Mouse (Mus musculus): Measurements from ENCODE around the gene Disc1.

Gene Disc1

DNA sequence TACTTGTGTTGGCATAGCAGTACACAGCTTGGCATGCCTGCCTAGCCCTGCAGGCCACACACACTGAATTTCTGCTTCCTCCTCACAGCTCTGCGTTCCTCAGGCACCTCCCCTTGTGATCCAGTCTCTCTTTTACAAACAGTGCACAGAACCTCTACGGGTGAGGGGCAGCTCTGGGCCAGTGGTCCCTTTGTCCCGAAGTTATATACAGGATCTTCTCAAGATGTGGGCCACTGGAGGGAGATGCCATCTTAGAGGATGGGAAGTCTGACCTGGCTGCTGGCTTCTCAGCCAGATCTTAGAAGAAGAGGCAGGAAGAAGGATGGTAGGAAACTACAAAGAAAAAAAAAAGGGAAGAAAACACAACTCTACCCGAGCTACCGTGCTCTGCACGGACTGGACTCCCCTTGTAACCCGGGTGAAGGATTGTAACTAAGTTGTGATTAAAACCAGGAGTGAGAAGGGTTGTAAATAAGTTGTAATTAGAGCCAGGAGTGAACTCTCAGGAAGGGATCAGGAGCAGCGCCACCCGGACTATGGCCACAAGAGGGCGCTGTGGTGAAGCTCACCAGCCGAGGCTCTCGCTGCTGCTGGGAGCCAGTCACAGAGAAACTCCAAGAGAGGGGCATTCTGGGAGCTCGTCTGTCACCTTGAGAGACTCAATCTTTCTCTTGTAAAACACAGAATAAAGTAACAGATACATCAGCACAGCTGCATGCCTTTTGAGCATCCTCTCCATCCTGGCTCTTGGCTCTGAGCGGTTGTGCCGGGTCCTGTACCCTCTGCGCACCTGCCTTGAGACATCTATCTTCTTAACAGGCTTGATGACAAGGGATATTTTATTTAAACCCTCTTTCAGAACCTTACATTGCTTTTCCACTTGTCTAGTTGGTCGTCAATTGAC, 129.8 kb downstream of the Disc1 start:
- peak; percentile 91 for DNase-seq (ENCODE audit: low spot score)

DNA sequence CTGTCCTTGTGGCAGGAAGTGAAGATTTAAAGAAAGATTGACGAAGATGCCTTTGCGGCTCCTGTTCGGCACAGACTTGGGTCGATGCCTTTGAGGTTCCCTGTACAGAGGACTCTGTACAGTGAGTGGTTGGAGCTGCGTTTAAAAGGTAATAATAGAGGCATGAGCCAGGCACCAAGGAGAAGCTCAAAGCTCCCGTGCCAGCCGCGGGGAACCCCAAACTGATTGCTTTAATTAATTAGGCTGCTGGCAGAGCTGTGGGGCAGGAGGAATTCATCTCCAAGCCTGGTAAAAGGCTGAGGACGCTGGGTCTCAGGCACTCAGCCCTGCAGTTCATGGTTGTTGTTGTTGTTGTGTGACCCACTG, 130.4 kb downstream of the Disc1 start:
- no peak for DNase-seq (ENCODE audit: low spot score)

DNA sequence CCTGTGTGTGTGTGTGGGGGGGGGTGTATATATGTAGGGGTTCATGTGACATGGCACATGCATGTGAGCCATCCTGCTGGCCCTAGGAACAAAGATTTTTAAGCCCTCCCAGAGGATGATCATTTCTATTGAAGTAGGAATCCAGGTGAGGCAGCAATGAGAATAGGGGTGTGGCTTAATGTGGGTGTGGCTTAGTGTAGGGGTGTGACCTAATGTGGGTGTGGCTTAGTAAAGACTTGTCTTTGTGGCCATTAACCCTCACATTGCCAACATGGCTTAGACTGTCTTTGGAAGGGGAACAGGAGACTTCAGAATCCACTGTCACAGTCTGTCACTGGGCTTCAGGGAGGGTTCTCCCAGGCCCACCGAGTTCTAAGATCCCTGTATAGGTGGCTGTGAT, 130.9 kb downstream of the Disc1 start:
- DNase-seq (ENCODE audit: low spot score), result no peak

DNA sequence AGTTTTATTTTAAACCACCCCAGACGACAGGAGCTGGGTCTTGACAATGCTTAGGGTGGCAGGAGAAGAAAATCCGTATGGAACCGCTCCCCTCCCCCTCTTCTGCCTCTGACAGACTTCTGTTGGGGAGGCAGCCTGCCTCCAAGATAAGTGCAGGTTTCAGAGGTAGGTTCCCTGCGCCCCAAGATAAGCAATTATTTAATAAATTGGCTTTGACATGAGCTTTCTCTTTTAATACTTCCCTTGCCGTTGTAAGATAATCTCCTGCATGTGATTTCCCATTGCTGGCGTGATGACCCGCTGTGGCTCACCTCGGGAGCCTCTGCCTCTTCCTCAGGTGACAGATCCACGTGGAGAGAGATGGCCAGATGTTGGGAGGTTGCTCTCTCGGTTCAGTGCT, 133.0 kb downstream of the Disc1 start:
- DNase-seq (ENCODE audit: low spot score), result no peak

DNA sequence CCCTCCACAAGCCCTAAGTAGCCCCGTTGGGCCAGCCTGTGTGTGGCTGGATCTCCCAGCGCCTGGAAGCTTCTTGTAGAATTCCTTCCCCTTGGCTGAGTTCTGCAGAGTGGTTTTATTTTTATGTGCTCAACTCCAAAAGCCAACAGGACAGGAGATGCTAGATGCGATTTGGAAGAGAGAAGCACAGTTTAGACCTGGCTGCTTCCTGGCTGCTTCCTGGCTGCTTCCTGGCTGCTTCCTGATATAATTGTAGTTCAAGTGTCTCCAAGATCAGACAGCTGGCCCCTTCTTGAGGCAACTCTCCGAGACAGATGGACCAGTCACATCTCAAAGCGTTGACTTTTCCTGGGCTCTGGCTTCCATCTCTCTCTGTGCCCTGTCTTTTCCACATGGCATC, 139.7 kb downstream of the Disc1 start:
- DNase-seq (ENCODE audit: low spot score), result no peak

DNA sequence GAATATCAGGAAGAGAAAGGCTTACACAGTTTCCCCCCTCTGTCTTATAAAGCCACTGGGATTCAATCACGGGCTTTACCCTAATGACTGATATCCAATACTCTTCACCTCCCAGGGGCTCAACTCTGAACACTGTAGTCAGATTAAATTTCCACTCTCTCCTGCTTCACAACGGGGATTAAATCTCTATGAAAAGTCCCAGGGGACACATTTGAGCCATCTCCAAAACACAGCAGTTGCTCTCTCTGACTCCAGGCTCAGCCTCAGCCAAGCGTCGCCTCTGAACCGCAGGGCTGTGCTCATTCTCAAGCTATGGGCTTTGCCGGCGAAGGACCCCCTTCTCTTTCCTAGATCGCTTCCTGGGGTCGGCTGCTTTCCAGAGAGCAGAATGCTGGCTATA, 141.1 kb downstream of the Disc1 start:
- peak; percentile 34 for DNase-seq (ENCODE audit: low spot score)

DNA sequence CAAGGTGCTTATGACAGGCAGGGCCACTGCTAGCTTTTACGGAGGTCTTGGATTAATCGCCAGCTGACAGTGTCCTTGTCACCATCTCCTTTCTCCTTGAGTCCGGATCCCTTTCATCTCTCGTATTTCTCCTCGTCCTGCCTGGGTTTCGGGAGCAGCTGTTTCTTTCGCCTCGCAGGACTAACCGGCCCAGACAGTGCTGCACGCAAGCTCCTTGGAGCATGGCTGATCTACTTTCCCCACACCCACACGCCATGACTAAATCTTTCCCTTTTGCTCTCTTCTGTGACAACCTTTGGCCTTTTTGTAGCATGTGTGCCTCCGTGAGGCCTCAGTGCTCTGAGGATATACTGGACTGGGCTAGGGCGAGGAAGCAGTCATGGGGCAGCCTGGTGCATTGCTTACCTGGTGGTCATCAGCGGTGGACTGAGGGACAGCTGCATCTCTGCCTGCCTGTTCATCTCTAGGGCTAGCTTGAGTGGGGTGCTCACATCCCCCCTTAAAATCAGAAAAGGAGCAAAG, 142.6 kb downstream of the Disc1 start:
- no peak for DNase-seq (ENCODE audit: low spot score)

DNA sequence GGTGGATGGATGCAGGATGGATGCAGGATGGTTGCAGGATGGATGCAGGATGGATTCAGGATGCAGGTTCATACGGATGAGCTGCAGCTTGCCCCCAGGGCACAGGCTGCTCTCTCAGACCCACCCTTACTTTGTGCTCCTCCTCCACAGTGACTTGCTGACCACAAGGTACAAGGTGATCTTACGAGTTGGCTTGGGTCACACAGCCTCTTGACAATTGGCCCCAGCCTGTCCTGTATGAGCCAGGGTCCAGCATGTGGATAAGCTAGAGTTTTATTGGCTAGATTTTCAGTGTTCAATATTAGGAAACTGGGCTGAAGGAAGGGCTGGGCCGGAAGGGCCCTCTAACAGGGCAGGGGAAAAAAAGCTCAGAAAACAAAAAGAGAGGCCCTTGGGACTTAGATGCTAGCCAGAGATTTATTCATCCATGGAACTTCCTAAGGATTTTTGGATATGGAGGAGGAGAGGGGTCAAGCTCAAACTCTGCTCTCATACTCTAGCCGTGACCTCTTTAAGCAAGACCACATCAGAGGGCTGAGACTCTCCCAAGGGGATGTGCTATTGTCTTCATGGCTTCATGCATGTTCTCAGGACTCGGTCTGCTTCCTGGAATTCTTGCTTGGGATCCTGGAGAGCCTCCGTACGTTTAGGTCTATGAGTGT, 143.5 kb downstream of the Disc1 start:
- DNase-seq (ENCODE audit: low spot score), result no peak

DNA sequence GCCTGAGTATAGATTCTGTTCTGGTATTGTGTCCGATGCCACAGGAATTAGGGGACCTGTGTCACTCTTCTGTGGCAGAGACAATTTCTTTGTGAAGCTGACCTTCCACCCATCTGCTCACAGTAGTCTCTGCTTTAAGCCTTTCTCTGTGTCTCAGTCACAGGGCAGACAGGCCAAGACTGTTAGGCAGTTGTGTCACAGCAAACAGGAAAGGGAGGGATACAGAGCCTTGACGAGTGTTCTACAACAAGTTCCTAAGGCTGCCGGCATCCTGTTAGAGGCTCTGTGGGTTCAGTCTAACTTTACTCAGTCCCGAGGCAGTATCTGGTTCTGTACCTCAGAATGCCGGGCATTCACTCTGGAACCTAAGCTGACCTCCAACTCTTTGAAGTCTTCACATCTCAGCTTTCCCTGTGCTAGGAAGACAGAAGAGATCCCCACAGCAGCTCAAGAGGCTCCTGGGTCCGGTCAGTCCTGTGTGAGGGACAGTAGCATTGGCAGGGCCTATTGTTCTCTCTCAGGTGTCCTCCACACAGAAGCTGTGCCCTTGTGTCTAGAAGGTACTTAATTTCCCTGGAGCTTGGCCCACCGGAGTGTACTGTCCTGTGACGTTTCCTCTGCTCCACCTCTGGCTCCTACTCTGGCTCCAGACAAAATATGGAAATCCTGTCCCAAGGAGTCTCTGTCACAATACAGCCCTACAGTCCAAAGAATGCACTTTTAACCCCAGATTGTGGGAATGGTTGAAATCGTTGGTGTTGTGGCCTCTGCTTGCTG, 144.6 kb downstream of the Disc1 start:
- no peak for DNase-seq (ENCODE audit: low spot score)

DNA sequence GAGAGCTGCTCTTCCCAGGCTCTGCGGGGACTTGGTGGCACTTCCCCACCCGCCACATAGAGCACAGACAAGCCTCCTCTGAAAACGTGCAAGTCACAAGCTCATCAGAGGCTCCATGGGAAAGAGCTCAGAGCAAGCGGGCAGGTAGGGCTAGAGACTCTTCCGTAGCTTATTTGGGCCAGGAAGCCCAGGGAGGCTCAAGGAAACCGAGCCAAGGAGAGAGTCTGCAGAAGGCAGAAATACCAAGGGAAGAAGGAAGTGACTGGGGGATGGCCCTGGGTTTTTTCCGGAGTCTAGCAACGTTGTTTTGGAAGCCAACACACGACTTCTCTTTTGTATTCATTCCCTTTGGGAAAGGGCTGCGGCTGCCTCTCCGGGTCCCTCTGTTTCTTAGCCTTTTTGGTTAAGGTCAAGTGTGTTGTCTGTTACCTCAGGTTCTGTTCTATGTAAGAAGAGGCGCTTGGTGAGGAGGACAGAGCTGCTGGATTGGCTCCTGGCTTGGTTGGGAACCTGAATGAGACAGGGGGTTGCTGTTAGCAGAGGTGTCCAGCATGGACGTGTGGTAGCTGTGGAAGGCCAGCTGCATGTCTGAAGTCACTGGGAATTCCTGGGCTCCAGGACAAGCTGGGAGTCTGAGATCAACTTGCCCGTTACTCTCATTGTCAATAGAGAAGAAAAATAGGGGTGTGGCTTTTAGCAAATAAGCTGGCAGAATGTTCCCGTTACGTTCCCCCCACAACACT, 145.4 kb downstream of the Disc1 start:
- no peak for DNase-seq (ENCODE audit: low spot score)

DNA sequence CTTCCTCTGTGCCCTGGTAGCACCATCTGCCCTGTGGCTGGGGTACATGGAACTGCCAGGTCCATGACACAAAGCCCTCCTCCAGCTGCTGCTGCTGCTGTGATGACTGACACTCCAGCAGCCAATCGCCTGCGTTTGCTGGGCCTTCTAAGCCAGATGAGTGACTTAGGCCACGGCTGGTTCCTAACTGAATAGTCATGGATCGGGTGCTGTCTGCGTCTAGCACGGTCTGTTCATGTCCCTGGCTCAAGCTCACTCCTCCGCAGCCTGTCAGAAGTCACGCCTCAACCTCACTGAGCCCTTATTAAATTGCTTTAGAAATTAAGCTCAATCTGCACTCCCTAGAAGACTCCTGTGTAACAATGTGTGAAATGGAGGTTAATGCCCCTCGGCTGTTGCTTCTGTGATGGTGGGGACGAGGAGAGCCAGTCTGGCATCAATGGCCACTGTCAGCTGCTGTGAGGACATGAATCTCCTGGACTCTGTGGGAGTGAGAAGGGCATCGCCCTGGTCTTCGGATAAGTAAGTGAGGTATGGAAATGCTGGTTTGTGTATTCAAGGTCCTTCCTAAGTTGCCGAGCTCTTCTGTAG, 146.4 kb downstream of the Disc1 start:
- no peak for DNase-seq (ENCODE audit: low spot score)

DNA sequence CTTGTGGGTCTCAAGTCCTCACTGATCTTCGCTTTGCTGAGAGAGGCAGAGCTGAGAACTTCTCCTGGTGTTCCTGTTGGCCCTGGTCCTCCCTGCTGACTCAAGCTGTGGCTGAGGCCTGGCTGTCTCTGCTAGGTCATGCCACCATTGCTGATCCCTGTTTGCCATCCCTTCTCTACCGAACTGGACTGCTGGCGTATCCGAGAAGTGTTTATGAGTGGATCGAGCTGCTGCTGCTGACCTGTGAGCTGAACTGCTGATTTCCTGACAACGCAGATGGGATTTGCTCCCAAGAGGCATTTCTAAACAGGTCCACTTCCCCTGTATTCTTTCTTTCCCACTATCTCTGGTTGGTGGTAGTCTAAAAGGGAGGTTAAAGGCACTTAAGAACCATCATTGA, 147.7 kb downstream of the Disc1 start:
- DNase-seq (ENCODE audit: low spot score), result no peak

DNA sequence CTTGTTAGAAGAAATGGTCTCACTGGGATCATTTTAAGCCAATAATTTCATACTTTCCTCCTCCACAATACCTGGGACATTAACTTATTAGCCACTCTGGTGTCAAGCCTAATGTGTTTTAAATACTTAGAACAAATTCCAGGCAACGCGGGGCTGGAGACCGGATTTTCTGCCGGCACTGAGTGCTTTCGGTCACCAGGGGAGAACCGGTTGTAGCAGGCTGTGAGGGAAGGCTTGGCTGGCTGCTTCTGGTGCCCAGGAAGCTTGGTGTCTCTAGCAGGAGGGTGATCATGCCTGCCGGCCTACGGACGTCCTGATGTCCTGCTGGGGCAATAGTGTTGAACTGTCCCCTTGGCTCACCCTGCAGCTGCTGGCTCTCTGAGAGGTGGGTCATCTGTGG, 149.0 kb downstream of the Disc1 start:
- no peak for DNase-seq (ENCODE audit: low spot score)

DNA sequence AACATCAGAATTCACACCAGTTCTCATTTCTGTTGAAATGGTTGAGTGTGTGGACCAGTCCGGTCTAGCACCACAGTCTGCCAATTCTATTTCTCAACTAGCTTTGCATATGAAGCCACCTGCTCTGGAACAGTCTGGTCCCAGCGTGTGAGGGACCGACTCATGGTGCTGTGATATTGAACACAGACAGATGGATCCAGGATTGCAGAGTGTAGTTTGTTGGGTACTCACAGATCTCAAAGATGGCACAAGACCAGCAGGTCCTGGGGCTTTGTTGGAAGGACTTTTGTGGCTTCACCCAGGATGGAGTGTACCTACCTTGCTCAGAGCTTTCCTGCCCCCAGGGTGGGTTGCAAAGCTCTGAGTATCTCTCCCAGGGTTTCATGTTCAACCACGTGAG, 151.6 kb downstream of the Disc1 start:
- no peak for DNase-seq (ENCODE audit: low spot score)

DNA sequence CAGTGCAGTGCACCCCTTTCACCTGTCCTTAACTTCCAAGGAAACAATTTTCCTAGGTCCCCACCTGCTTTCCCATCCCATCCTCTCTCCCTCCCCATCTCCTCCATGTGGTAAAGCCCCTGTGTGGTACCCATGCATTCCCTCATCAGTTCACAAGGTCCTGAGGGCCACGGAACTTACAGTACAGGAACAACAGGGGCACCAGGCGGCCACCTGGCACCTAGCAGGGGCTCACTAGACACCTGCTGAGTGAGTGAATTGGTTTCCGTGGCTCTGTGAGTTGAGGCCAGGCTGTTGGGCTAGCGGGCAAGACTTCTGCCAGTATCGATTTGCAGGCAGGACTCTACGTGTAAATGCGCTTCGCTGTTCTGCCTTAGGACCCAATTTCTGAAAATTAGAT, 152.4 kb downstream of the Disc1 start:
- DNase-seq (ENCODE audit: low spot score), result no peak

DNA sequence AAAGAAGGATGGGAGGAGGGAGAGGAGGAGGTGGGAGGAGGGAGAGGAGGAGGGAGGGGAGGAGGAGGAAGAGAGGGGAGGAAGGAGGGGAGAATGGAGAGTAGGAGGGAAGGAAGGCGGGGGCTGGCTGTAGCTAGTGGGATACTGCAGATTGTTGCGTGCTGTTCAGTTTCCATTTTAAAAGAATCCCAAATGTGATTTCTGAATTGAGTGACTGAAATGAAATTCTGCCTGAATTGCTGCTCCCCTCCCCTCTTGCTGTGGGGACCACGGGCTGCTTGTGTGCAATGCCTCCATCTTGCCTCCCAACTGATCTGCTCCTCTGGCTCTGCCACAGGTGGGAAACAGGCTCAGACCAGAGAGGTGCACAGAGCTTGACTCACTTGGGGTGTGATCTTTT, 153.0 kb downstream of the Disc1 start:
- no peak for DNase-seq (ENCODE audit: low spot score)

DNA sequence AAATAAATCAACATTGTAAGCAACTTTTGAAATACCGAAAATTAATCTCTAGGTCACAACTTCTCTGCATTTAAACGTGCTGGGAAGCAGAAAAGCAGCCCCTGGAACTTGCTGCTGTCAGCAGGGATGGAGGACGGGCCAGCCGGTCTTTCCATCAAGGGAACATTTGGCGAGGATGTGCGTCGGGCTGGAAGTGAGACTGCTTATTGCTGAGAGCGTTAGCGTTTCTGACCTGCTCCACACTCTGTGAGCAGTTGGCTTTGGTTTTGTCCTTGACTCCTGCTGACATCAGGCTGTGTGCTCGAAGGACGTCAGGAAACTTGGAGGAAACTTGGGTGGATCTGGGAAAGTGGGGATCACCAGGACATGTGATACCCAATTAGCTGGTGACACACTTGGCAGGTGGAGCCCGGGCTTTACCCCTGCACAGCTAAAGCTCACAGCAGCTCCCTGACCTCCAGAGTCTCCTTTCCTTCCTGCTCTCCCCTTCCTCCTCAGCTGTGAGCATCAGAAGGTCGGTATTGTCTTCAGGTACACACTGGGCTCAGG, 158.7 kb downstream of the Disc1 start:
- DNase-seq (ENCODE audit: low spot score), result no peak

DNA sequence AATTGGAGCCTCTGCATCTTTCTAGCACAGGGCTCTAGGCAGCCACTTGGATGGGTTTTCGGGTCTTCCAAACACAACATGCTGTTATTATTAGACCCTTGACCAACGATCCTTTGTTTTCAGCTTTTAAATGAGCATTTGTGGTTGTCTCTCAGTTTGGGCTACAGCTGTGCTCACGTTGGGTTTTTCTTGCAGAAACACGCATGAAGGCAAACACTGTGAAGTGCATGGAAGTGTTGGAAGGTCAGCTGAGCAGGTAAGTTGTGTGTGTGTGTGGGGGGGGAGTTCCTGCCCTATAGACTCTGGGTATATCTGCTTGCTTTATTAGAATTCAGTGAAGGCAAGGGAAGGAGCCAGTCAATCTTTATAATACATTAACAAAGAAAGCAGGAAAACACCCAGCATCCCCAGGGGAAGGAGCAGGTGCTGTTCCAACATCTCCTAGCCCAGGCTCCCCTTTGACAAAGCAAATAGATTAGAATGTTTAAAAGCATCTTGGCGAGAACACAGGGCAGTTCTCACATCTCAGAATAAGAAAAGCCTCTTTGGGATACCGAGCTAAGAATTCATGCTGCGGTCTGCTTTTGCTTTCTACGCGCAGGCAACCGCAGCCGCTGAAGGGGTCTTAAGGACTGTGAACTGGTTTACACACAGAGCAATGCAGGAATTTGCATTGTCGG, 164.0 kb downstream of the Disc1 start:
- peak; percentile 59 for DNase-seq (ENCODE audit: low spot score)

DNA sequence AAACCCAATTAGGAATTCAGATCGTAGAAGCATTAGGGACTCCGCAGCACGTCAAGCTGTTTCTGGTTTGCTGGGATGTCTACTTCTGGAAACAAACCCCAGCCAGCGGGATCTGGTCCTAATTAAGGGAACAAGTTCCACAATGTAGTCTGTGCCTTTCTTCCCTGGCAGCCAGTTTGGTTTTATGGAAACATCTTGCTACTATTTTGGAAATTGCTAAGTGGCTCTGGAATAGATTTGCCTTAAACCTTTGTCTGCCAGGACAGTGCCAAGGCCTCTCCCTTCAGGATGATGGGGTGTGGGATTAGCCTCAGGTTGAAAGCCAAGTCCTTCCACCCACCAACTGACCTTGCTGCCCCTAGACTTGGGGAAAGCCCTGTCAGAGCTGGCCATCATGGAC, 164.7 kb downstream of the Disc1 start:
- peak; percentile 81 for DNase-seq (ENCODE audit: low spot score)

DNA sequence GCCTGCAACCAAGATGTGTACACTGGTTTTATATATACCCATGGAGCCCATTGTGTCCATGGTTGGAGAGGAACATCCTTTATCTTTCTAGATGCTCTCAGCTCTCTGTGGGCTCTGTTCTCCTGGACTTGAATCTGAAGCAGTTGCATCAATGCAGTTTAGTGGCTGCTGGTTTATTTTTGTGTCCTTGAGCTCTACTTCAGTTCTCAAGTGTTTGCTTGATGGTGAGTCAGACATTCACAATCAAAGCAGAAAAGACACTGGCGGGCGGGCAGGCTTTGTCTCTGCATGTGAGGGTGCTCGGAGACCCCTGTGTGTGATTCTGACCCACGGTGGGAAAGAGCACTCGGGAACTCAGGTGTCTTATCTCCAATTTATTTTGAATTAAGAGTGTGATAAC, 166.6 kb downstream of the Disc1 start:
- no peak for DNase-seq (ENCODE audit: low spot score)

DNA sequence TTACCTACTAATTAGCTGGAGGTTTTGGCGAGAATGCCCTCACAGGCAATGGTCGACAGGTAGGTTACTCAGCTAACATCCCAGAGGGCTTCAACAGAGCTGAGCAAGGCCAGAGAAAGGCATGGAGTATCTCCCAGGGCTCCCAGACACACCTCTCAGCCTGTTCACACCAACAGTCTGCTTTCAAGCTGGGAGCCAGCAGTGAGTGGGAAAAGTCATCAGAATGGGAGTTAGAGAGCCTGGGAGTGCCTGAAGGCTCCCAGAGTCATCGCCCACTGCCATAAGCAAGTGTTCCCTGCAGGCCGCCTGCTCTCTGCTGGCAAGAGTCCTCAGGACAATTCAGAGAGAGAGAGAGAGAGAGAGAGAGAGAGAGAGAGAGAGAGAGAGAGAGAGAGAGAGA, 167.1 kb downstream of the Disc1 start:
- DNase-seq (ENCODE audit: low spot score), result no peak
